Mouse (Mus musculus) adrenal gland (tissue): ENCODE results near the gene Sgms1.

Source experiments
- intact Hi-C: fragments of 180-260 bp; cut with DNase I; formaldehyde crosslinking; loops from one replicate; pipeline ENCODE4 v1.15.1; 2025

Sgms1 gene

DNA sequence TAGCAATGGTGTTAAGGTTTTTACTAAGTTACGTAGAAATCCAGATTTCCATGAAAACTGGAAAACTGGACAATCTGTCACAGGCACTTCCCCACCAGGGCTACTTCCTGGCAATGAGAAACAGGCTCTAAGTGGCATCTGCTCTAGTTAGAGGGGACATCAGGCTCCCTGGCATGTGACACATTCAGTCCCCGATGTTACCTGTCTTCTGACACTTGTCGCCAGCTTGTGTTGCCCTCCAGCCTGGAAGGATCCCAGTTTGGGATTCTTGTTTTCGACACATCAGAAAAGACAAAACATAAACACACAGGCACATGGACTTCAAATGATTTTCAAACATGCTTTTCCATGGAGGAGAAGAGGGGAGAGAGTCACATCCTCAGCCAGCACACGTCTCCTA is 60.0 kb downstream of the Sgms1 start:
- intact Hi-C loops: no loop called here

DNA sequence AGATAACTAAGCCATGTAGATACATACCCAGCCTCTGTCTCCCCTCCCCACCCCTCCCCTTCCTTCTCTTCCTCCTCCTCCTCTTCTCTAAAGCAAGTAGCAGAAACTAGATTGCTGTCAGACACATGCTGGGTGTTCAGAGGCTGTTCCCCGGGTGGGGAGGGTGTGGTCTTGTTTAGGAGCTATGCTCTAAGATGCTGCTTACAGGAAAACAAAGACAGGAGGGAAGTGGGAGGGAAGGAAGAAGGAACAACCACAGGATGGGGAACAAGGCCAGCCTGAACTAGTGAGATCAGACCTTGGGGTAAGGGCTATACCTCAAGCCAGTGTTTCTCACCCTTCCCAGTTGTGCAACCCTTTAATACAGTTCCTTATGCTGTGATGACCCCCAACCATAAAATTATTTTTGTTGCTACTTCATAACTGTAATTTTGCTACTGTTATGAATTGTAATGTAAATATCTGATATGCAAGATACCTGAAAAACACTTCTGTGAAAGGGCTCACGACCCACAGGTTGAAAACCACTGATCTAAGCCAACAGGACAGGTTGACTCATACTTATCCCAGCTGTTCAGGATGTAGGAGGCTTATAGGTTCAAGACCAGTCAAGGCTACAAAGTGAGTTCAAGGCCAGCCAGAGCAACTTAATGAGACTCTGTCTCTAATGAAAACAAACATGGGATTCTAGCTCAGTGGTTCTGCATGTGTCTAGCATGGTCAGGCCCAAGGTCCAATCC is 61.3 kb downstream of the Sgms1 start:
- intact Hi-C loops: no loop called here

DNA sequence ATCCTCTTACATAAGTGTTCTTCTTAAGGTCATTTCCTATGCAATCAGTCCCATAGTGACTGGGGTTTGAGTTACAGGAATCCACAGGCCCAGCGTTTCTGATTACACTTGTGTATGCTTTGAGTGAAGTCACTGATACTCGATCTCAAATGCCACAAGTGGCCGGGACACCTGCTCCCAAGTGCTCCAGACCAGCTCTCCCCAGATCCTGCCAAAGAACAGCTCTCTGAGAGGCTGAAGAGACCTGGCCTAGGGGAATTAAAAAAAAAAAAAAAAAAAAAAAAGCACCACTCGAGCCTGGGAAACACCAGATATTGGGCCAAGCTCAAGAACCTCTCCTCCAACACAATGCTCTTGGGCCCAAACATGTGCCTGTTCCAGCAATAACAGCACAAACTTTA is 62.9 kb downstream of the Sgms1 start:
- intact Hi-C loops: no loop called here

DNA sequence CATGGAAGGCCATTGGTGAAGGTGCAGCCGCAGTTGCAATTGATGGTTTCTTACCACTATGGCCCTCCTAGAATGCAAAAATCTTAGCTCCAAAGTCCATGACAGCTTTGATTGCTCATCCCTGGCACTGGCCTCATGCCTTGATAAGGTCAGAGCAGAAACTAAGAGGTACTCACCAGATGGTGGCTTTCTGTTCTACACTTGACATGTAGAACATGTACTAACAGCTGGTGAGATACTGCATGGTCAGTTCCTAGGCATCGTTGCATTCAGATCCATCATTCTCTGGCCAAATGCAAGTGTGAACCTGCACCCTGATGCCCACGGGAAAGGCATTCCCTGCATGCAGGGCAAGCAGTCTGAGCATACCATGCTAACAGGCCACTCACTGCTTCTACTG is 63.4 kb downstream of the Sgms1 start:
- intact Hi-C loops: no loop called here

DNA sequence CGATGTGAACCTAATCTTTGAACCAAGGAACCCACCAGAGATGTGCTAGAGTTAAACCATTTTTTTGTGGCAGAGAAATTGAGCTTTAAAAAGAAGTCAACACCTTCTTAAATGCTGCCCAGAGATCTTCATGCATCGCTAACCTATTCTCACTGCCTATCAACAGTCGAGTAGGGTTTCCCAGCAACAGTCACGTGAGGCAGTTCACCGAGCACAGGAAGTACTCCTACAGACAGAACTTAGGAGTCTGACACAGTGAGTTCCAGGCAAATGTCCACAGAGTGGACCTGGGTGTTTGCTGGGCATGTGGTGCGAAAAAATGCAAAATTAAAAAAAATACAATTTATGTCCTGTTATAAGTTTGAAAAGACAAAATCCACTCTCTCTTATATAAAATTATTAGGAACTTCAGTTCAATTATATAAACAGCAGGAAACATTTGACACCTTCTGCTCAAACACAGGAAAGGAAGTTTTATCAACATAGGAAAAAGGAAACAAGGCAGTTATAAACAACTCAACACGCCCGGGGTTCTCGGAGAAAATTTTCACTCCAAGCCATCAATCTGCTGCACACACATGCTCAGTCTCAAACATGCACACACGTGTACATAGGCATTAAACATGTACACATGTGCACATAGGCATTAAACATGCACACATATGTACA is 64.3 kb downstream of the Sgms1 start:
- intact Hi-C loops: no loop called here

DNA sequence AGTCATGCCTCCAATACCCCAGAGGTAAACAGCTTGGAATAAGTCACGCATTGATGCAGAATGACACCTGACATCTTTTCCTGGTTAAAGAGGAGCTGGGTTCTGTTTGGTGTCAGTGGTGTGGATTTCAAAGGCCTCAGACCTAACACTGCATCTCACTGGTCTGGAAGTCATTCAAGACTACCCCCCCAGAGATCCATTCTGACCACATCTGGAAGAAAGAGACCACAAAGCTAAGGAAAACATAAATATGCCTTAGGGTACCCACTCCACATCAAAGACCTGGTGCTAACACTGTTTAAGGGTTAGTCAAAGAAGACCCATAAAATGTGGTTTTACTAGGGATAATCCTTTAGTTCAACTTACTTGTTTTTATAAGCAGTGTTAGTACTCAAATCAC is 65.0 kb downstream of the Sgms1 start:
- intact Hi-C loops: loop anchor here (5.0 kb wide), 1 partner anchor 157 kb away; no protein-coding TSS in a partner anchor

DNA sequence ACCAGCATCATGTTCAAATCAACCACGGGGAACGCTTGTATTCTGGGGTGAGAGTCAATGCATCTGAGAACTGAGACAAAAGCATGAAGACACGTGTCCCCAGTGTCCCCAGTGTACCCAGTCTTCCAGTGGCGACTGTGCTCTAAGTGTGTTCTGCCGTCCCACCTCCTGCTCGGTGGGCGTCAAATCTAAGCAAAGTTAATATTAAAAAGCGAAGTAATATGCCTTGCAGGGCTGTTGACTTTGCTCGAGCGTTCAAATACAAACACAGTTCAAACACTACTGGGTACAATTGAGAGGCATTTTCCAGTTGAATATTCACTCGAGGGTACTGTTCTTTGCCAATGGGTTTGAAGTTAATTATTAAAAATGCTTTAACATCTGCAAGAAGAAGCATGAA is 66.4 kb downstream of the Sgms1 start:
- intact Hi-C loops: loop anchor here (5.0 kb wide), 1 partner anchor 156 kb away; no protein-coding TSS in a partner anchor

DNA sequence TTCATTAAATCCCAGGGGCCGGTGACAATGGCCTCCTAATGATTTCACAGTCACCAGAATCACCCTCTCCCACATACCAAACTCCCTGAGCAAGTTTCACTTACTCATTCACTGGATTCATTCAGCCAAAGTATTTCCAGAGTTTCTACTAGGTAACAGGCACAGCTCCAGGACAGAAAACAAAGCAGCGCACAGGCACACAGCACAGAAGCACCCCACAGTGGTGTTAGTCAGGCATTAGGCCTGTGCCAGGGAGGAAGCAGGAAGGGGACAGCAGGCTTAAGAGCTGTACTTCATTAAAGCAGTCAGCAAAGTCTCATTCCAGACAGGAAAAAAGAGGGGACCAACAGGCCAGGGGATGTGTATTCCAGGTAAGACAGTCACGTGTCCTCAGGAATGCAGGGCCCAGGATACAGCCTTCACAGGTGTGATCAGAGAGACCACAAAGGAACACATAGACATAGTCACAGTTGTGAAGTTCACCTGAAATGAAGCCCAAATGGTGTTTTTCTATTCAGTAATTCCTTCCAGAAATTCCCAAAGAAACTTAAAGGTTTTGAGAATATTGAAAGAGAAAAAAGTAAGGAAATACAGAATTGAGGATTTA is 67.0 kb downstream of the Sgms1 start:
- intact Hi-C loops: loop anchor here (5.0 kb wide), 1 partner anchor 155 kb away; no protein-coding TSS in a partner anchor

DNA sequence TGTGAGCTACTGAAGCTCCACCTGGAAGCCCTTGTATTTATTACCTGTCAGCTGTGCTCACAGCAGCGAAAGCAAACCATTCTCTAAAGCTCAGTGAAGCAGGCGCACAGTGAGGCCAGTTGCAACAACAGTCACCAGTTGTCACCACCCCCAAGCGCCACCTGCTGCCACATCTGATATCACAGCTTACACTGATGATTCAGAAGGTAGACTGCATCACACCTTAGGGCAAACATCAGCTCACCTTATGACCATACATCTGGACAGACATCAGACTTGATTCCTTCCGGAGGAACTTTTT is 69.2 kb downstream of the Sgms1 start:
- intact Hi-C loops: loop anchor here (5.0 kb wide), 1 partner anchor 153 kb away; no protein-coding TSS in a partner anchor

DNA sequence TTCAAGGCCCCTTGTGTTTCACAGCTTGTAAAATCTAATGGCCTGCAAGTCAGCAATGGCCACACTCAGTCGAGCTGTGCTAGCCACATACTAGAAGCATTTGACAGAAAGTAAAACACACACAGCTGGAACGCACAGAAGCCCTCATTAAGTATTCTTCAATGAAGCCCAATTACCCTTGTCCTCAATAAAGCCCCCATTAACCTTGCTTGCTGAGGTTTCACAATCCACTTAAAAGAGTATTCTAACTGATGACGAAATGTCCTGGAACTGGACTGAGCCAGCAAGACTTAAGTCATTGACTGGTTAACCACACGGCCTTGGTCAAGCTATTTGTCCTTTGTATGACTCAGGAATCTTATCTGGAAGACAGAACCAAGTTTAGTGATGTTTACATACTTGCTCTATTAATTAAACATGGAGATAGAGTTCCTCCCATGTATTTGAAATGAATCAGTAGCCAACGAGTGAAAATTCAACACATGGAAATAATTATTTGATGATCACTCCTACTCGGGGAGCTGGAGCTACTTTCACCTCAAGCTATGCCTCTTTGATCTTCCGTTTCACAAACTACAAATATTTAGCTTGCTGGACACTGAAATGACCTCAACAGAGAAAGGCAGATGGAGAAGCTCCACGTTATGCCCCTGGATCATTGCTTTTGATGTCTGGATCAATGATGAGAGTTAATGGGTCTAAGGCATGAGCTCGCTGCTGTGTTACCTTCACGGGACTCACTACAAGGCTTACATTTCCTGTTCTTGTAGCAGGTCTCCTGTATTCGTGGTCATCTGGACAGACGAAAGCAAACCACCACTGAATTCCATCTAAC is 69.8 kb downstream of the Sgms1 start:
- intact Hi-C loops: loop anchor here (5.0 kb wide), 1 partner anchor 152 kb away; no protein-coding TSS in a partner anchor

DNA sequence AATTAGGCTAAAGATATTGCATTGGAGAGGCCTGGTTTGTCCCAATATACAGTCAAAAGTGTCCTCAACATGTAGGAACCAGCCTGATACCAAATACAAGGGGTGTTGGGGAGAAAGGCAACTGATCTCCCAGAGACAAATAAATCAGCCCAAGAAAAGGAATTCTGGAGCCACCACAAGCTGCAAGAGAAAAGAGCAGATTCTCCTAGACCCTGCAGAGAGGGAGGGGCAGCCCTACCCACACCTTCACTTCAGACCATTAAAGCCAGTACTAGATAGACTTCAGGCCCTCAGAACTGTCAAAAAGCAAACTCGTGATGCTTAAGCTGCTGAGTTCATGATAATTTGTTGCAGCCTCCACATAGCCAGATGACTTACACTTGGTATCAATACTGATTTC is 70.5 kb downstream of the Sgms1 start:
- intact Hi-C loops: no loop called here

DNA sequence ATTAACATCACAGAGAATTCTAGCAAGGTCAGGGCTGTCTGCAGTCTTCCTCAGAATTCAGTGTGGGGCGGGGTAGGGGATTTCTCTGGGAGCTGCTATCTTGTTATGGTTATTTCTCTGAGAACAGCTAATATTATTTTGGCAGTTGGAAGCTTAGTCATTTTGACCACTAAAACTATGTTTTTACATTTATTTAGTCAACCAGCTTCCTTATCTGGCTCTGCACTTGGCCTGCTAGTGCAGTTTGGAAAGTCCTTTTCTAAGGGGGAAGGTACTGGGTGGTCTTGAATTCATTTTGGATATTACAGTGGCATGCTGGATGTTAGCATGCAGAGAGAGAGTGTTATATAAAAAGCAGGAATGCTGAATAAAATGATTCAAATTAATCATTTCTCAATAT is 72.2 kb downstream of the Sgms1 start:
- intact Hi-C loops: loop anchor here (1.0 kb wide), 1 partner anchor 28 kb away; no protein-coding TSS in a partner anchor

DNA sequence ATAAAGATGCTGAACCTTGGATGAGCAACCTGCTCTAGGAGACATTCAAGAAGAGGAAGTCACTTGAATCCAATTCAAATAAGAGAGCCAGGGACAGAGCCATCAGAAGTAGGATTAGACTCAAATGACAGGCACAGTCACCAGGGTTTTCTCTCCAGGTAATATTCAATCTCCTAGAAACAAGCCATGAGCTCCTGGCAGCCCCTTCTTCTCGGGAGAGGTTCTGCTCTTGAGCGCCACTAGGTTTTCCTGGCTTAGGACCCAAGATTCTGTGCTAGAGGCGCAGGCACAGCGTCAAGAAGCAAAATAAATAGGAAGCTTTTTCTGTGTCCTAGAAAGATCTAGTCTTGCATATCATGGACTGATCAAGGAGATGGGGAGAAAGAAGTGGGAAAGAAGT is 76.2 kb downstream of the Sgms1 start:
- intact Hi-C loops: loop anchor here (5.0 kb wide), 1 partner anchor 91 kb away; no protein-coding TSS in a partner anchor

DNA sequence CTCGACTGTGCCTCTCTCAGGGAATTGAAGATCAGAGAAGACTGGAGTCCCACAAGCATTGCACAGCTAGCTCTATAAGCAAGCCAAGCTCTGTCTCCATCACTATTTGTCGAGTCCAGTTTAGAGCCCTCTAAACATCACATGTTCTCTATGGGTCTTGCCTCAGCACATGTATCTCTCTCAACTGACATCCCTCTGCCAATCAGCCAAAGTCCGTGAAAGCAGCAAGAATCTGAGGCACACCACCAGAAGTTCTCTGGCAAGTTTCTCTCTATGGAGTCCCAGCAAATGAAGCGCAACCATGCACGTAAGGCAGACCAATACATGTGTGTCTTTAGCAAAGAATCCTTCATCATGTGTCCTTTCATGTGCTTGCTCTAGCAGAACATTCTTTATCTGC is 77.8 kb downstream of the Sgms1 start:
- intact Hi-C loops: loop anchor here (5.0 kb wide), 1 partner anchor 89 kb away; no protein-coding TSS in a partner anchor

DNA sequence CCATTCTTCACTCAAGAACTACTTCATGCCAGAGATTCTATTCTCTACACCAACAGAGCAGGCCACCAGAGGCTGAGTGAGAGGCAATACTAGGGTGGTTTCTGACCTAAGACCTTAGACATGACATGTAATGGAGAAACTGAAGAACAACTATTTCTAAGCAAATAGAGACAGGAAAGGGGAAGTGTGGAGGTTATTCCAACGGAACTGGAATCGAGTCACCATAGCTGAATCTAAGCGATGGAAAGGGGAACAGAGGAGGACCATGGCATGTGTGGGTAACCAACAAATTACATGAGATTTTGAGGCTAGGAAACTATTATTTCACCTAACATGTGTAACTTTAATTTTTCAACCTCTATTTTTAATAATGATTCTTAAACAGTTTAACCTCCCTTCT is 78.5 kb downstream of the Sgms1 start:
- intact Hi-C loops: loop anchor here (5.0 kb wide), 1 partner anchor 89 kb away; no protein-coding TSS in a partner anchor

DNA sequence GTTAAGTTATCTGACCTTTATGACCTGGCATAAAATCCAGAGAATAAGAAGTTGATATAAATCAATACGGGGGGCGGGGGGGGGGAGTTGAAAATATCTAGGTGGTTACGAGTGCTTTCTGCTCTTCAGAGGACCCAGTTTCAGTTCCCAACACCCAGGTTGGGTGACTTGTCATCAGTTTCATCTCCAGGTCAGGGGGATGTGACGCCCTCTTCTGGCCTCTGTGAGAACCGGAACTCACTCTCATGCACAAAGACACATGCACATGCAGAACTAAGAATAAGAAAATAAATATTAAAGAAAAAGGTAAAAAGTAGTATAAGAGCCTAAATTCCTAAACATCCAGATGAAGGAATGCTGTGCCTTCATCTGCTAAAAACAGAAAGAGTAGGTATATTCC is 79.0 kb downstream of the Sgms1 start:
- intact Hi-C loops: loop anchor here (5.0 kb wide), 1 partner anchor 88 kb away; no protein-coding TSS in a partner anchor

DNA sequence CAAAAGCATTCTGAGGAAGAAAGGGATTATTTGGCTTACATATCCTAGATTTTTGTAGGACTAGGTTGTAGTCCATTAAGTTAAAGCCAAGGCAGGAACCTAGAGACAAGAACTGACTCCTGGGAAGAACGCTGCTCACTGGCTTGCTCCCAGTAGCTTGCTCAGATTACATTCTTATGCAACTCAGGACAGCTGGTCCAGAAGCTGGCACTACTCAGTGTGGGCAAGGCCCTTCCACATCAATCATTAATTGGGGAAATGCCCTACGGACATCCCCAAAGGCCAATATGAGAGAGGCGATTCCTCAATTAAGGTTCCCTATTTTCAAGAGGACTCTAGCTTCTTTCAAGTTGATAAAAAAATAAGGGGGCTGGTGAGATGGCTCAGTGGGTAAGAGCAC is 80.2 kb downstream of the Sgms1 start:
- intact Hi-C loops: no loop called here

DNA sequence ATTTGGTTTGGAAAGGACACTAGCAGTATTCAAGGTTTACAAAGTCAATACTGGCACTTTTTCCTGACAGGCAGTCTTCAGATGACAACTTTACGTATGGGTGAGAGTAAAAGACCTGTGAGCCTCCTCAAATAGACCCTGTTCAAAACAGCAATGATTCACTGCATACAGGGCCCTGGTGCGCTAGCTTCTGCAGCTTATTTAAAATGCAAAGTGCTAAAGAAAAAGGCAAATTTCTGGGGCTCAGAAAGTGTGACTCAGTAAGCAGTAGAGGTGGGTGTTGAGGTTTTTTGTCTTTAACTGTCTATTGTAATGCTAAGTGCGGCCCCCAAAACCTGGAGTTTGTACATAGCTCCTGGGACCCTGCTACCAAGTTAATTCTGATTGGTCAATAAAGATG is 81.2 kb downstream of the Sgms1 start:
- intact Hi-C loops: no loop called here

DNA sequence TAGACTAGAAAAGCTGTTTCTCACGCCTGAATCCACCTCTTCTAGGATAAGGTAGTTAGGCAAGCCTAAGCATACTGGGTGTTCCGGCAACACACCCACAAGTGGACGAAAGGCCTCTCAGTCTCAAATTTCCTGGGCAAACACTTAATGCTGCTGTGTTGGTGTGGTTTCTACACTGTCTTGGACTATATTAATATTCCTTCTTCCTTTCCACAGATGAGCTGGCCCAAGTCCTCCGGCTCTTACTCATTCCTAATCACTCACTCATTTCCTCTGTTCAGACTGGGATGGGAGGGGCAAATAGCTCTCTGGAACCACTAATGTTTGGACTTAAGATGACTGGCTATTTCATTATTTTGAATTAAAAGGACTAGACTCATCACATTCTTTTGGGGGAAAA is 84.6 kb downstream of the Sgms1 start:
- intact Hi-C loops: no loop called here

DNA sequence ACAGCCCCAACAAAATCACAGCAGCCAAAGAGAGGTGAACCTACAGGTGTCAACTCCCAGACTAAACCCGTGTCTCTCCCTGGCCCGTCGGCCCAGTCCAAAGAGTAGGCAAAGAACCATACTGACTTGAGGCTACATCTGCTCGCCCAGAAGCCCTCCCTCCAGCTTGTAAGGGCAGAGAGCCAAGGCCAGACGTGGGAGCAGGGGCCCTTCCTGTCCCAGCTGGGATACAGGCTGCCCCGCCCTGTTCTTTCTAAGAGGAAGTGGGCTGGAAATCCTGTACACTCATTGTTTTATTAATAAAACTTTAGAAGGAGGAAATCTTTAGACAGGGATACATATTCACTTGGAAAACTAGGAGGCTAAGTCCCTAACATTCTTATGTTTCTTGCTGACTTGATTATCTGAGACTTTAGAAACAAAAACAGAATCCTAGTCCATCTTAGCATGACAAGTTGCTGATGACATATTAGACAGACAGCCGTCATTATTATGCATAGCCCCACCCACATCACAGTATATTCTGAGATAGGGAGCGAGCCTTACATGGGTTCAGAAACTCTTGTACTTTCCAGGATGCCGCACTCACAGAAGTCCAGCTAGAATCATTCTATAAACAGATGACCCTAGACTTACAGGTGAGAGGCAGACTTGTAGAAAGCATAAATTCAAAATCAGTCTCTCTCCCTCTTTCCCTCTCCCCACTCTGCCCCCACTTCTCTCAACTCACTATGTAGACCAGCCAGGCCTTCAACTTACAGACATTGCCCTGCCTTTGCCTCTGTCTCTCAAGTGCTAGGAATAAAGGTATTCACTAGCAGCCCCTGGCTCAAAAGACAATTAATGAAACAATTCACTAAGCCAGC is 85.3 kb downstream of the Sgms1 start:
- intact Hi-C loops: no loop called here
